Mouse (Mus musculus) frontal cortex, postnatal 10 days (tissue): ENCODE measurements at regions not wholly inside any gene's neighbourhood (a gene's known extent, or its start where the extent isn't known, plus 50 kb on each side); places are given as distances from the start of the nearest gene placed in this dataset.
"Not testable (repeated sequence)": the region's sequence is repeated elsewhere in the genome, so short reads cannot be mapped to it uniquely, and the experiment has no call there.

Experiments
- DNase-seq, 2 experiments: peaks; one replicate each; pipeline ENCODE4 v3.0.0; 2022; ENCODE audit warnings: low spot score in 2 of 2, mixed read lengths in 1 of 2

DNA sequence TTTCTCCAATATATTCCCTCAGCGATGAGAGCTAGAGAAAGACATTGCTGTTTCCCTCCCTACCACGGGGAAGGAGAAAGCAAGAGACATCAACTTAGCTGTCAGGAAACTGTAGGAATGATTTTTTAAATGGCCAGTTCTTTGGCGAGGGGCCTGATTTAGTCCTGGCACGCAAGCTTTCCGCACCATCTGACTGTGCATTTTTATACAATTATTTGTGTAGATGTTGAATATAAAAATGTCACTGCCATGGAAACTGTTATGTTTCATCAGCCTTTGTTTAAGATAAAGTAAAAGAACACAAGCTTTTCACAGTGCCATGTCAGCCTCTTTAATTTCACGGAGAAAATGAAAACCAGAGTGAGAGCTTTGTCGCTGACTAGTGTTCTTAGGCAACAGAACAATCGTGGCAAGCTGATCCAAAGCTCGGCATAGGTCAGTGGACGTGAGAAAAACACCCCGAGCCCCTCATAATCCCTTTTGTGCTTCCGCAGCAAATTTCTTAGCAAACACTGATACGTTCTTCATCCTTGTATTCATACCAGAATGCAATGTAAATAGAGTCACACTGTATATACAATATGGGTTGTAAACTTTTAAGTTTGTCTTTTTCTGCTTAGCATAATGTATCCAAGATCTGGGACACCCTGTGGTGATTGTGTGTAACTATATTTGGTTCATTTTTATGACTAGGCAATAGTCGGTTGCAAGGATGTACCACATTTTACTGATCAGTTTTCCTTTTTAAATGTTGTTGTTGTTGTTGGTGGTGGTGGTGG is 79.9 kb upstream of the Tars start:
- DNase-seq = peak in 1 of 2 experiments; percentile 7

DNA sequence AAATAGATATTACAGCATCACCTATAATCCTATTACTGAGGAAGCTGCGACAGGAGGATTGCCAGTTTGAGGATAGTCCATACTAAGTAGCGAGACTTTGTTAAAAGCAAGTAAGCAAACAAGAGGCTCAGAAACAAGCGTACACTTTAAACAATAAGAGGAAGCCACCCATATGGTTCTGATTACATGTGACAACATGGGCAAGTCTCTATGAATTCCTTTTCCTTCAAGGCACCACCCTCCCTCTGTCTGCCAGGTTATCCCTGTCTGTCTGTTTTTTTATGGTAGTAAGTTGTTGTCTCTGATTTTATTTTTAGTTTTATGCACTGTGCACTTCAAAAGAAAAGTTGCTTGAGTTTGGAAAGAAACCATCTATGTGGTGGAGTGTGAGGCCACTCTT is 76.8 kb upstream of the Tars start:
- DNase-seq = no peak

DNA sequence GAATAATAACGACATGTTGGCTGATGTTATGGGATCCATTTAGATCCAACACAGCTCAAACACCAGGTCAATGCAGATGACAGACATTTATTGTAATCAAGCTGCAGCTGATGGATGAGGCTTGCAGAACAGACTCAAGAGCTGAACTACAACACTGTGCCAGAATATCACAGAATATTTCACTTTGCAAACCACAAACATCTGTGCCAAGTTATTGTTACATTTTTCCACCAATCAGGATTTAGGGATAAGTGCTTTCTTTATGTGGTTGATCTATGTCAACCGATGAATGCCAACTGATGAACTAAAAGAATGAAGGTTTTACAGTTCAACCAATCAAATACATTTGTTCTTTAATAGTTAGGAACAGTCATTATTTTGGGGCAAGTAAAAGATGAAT is 63.9 kb upstream of the Tars start:
- no peak for DNase-seq

DNA sequence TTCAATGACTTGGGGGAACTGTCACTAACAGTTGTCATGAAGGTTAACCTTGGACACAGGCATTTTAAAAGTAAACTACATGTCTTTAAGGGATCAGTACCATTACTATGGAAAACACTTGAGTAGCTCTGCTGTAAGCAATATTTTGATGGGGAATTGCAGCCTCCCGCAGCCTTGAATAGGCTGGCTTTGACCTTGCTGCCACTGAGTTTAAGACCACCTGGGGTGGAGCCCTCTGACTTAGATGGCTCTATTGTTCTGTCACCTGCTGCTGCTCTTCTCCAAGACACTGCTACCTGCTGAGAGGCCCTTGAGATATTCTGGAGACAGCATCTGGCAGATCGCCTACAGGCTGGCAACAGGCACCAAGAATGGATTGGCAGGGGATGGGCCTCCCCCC is 62.1 kb upstream of the Tars start:
- not testable (repeated sequence) for DNase-seq

DNA sequence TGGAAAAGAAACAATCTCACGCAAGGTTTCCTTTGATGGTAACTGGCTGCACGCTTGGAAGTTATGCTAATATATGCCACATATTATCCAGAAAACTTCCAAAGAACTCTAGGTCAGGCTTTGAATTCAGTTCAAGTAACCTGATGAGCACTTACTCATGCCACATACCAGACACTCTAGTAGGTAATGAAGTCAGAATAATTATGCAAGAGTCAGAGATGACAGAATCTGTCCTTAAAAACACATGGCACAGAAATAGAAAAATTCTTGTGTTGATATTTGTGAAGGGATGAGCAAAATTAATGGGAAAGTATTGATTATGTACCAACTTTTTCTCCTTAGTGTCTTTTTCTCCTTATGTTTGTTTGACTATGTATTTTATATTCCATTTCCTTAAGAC is 59.8 kb upstream of the Tars start:
- no peak for DNase-seq

DNA sequence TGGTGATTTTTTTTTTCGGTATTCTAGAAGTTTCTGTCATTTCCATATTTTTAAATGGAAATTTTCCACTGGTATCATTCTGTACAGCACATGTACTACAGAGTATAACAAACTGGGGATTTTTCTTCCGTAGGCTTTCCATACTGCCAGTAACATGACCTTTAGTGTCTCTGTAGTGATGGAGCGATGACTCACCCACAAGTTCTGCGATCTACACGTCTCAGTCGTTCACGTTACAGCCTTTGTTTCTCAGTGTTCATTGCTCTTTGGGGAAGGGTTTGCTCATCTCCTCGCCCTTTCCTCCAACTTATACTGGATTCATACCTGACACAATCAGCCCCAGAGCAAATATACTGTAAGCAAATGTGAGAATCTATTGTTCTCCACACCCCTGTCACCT is 57.8 kb upstream of the Tars start:
- DNase-seq = no peak

DNA sequence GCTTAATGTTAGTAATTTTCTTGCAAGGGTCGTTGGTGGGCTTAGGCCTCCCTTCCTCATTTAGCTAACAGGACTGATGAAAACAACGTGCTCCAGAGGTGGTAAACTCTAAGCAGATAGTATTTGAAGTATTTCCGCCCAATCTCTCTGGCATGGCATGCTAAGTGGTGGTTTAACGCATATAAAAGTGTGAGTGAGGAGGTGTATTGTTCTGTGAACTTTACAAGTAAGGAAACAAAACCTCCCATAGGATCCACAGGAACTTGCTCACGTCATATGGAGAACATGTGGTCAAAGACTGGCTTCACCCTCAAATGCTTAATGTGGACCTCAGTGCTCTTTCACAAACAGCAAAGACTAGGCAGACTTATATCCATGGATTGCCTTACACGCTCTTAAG is 56.5 kb upstream of the Tars start:
- no peak for DNase-seq

DNA sequence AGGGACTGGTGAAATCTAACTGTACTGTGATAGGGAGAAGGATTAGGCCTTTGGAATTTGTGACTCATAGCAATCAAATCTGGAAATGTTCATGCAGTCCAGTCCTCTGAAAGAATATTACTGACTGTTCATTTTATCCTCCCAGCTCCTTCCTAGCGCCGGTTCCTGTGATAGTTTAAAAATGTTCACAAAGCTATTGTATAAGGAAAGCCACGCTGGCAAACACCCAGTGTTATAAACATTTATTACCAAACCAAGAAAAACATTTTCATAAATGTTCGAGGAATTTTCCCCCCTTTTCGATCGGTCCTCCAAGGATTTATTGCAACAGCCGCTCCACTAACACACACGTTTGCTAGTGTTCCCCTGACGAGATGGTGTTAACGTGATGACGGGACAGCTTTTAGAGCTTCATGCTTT is 55.9 kb upstream of the Tars start:
- no peak for DNase-seq

DNA sequence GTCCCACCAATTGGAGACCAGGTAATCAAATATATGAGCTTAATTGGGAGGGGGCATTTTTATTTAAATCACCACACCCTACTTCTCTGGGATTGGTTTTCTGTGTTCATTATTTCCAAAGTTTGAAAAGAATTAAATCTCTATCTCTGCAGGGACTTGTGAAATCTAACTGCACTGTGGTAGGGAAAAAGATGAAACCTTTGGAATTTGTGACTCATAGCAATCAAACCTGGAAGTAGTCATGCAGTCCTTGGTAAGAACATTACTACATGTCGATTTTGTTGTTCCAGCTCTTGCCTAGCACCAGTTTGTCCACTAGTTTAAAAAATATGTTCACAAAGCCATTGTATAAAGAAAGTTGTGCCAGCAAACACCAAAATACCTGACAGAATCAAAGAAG is 54.5 kb upstream of the Tars start:
- DNase-seq = no peak

DNA sequence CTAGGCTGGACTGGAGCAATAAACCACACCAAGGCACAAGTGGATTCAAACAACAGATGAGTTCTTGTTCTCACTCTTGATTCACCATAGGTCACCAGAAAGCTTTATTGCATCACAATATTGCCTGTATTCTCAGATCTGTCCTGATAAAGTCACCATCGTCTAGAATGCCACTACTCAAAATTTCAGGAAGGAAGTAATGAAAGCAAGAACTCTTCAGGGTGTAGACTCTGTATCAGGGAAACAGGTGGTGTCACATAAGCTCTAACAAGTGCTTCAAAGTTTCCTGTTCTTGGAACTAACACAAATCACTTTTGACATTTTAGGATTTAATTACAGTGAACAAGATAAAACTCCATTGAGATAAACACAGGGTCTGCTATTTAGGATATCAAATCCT is 52.2 kb upstream of the Tars start:
- DNase-seq = no peak
